Mouse (Mus musculus): ENCODE measurements around the gene Slc5a4a. TPM values are rescaled to one million over a fixed set of nuclear protein-coding genes. Genes with fewer than 3 reads are reported as not detected.

Slc5a4a gene
- polyA plus RNA-seq (2015; fragmentation: Nextera tagmentation; extraction: Ambion mirVana) = not detected in 2 replicates

DNA sequence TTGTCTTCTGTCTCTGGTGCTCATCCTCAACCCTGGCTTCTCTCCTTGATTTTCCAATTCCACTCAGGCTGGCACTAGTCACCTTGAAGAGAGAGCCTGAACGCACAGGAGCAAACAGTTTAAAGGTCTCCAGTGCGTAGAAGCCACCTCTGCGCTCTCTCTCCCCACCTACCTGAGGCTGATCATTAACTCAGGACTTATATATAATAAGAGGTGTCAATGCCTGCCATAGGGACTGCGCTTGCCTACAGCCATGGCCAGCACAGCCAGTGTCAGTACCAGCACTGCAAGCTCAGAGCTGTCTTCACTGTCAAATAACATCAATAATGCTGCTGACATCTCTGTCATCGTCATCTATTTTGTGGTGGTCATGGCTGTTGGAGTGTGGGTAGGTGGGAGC is at the start of gene Slc5a4a:
Gene Slc5a4a (plus strand): TSS at position 174 of the 400 bp plus-strand sequence.

DNA sequence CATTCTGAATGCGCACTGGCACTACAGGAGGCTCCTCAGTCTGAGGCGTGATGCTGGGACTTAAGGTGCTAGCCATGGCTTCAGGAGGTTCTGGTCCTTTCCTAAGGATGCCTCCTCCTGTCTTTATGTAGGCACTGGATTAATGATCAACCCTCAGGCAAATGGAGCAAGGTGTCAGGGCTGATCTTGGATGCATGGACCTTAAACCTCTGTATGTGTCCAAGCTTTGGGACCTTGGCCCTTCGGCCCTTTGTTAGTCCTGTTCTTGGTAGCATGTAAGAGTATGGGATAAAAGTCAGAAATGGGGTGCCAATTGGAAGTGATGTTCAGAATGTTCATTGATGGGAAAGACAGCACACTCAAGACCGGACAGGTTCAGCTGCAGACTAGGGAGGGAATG is 36.4 kb upstream of the Slc5a4a start, which contains the start of gene Slc5a4b:
Gene Slc5a4b (minus strand): TSS at position 101 of the 400 bp plus-strand sequence.

DNA sequence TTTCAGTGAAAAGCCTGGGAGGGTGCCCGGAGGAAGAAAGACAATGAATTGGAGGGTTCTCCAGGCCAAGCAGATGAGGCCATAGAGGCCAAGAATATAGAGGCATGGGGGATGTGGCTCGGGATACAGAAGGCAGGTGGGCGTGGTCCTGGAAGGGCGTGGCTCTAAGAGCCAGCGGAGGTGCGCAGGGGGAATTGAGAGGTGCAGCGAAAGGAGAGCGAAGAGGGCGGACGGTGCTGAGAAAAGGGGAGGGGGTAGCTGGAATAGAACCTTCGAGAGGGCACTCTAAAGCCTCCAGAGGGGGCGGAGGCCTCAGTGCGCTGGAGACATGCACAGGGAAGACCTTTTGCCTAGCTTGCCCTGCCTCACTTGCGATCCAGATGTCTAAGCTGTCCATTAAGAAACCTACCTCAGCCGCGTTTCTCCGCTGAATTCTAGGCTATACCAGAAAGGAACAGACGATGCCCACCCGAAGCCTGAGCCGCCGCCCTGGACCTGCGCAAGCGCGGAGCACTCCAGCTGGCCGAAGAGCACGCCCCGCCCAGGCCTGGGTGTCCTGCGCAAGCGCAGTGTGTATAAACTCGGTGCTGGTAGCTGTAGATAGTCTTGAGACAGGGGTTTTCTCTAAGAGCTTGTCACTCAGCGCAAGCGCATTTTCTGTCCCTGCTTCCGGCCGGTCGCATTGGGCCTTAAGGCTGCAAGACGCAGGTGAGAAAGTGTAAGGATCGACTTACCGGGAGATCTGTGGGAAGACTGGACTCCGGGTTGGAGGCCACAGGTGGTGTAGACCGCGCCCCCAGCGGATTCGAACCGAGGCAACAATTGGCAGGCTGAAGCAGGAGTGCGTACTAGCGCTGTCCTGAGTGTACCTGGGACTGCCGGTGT is 90.3 kb downstream of the Slc5a4a start, which contains the start of gene Prmt2:
Gene Prmt2 (minus strand): TSS at position 525 of the 885 bp plus-strand sequence.

Small RNAs within 50 kb of the gene (microRNA-seq; reads per million reads assigned to microRNA genes)
- gene Mir678 (ENCODE audit: borderline replicate concordance, insufficient number of aligned reads) = not detected

Other genes starting within 250 kb of the Slc5a4a start
- gene Smarcb1, start 225.8 kb upstream of the Slc5a4a start, polyA plus RNA-seq (2015; fragmentation: Nextera tagmentation; extraction: Ambion mirVana) = 75.4 and 89.9 TPM in 2 replicates
- 128 and 210 TPM in 2 replicates for gene Chchd10, start 214.3 kb upstream of the Slc5a4a start, polyA plus RNA-seq (2015; fragmentation: Nextera tagmentation; extraction: Ambion mirVana)
- 15.1 and 23.4 TPM in 2 replicates for gene Mmp11, start 211.0 kb upstream of the Slc5a4a start, polyA plus RNA-seq (2015; fragmentation: Nextera tagmentation; extraction: Ambion mirVana)
- gene Gm867, start 206.8 kb upstream of the Slc5a4a start, polyA plus RNA-seq (2015; fragmentation: Nextera tagmentation; extraction: Ambion mirVana) = 0.62 and 0.66 TPM in 2 replicates
- 2.9 and 4.8 TPM in 2 replicates for gene Vpreb3, start 204.4 kb upstream of the Slc5a4a start, polyA plus RNA-seq (2015; fragmentation: Nextera tagmentation; extraction: Ambion mirVana)
- 0.06 and 0.17 TPM in 2 replicates for gene Gm5134, start 192.9 kb upstream of the Slc5a4a start, polyA plus RNA-seq (2015; fragmentation: Nextera tagmentation; extraction: Ambion mirVana)
- gene Zfp280b, start 114.8 kb upstream of the Slc5a4a start, polyA plus RNA-seq (2015; fragmentation: Nextera tagmentation; extraction: Ambion mirVana) = 7.1 and 8.8 TPM in 2 replicates
- gene Slc5a4b, start 36.5 kb upstream of the Slc5a4a start, polyA plus RNA-seq (2015; fragmentation: Nextera tagmentation; extraction: Ambion mirVana) = 0.06 TPM in 1 of 2 replicates, not detected in the other
- 35.6 and 48.4 TPM in 2 replicates for gene Prmt2, start 90.4 kb downstream of the Slc5a4a start, polyA plus RNA-seq (2015; fragmentation: Nextera tagmentation; extraction: Ambion mirVana)
- 4.5 and 6.1 TPM in 2 replicates for gene S100b, start 106.4 kb downstream of the Slc5a4a start, polyA plus RNA-seq (2015; fragmentation: Nextera tagmentation; extraction: Ambion mirVana)
- 6.9 and 8.5 TPM in 2 replicates for gene Dip2a, start 197.8 kb downstream of the Slc5a4a start, polyA plus RNA-seq (2015; fragmentation: Nextera tagmentation; extraction: Ambion mirVana)